Mouse (Mus musculus): ENCODE measurements around the gene Ess2. TPM values are rescaled to one million over a fixed set of nuclear protein-coding genes. Genes with fewer than 3 reads are reported as not detected.

Ess2 gene
- polyA plus RNA-seq, 1 experiment: 41.5 TPM

GRCm38 (mm10) chr16:17914307-17915249 is 3.4 kb upstream of the Ess2 start, which contains the start of gene Gsc2:
Gsc2 (minus strand) TSS chr16:17915059.
- Histone ChIP-seq H3K4me3 (replicated peaks; ENCODE audit: insufficient read depth, low read depth, low read length) (no peak within 1 kb of the TSS), H3K27ac (ENCODE audit: insufficient read depth, low read length) (no peak within 1 kb of the TSS), H3K27me3 (ENCODE audit: control insufficient read depth, insufficient read depth, low read length) (peaks cover 2% of the 10 kb centered on the region; the same call in 1 of the 2 replicates), H3K4me1 (ENCODE audit: control insufficient read depth, insufficient read depth, low read length) (no peaks in the 10 kb centered on the region; the same call in 1 of the 2 replicates)
- TF ChIP-seq POLR2A (IDR thresholded peaks at IDR 0.05; ENCODE audit: borderline replicate concordance, insufficient read depth, low read length) (no peak), CTCF (IDR thresholded peaks at IDR 0.05; ENCODE audit: borderline replicate concordance, insufficient read depth, low read depth, low read length) (no peak)
- WGBS: 1% methylated on average over 106 of the region's 106 CpGs
- no peak for DNase-seq

GRCm38 (mm10) chr16:17898462-17898861 is 12.7 kb downstream of the Ess2 start, which contains the start of the genes Dgcr2 and Tssk2:
Dgcr2 (minus strand) TSS chr16:17898562.
Tssk2 (plus strand) TSS chr16:17898637.
- Histone ChIP-seq H3K4me1 (ENCODE audit: control insufficient read depth, insufficient read depth, low read length) (peaks cover 9% of the 10 kb centered on the region; the same call in 1 of the 2 replicates), H3K27me3 (ENCODE audit: control insufficient read depth, insufficient read depth, low read length) (no peaks in the 10 kb centered on the region), H3K4me3 (replicated peaks; ENCODE audit: insufficient read depth, low read depth, low read length) (no peak within 1 kb of the TSS), H3K27ac (ENCODE audit: insufficient read depth, low read length) (no peak within 1 kb of the TSS)
- TF ChIP-seq CTCF (IDR thresholded peaks at IDR 0.05; ENCODE audit: borderline replicate concordance, insufficient read depth, low read depth, low read length) (no peak), POLR2A (IDR thresholded peaks at IDR 0.05; ENCODE audit: borderline replicate concordance, insufficient read depth, low read length) (no peak)
- 75% methylated on average over 14 of the region's 14 CpGs for WGBS
- DNase-seq: no peak

DNA sequence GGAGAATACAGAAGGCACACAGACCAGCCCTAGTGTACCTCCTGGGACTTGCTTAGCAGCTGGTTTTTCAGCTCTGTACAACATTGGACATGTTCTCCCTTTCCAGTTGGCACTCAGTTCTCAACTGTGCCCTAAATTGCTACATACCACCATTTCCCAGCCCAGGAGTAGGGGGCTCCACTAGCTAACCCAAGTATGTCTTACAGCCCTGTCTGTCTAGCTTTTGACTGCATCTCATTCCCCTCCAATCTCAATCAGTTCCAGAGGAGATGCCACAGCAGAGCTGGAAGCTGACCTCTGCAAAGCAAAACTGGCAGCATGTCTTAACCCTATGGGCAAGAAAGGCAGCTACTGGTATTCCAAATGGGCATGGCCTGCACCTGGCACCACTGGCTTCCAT is 15.1 kb downstream of the Ess2 start:
- Histone ChIP-seq H3K4me1 (ENCODE audit: control insufficient read depth, insufficient read depth, low read length) (peaks cover 16% of the 10 kb centered on the region; the same call in 1 of the 2 replicates), H3K27ac (ENCODE audit: insufficient read depth, low read length) (no peak overlapping the region), H3K27me3 (ENCODE audit: control insufficient read depth, insufficient read depth, low read length) (no peaks in the 10 kb centered on the region), H3K4me3 (replicated peaks; ENCODE audit: insufficient read depth, low read depth, low read length) (no peak overlapping the region)
- TF ChIP-seq CTCF (IDR thresholded peaks at IDR 0.05; ENCODE audit: borderline replicate concordance, insufficient read depth, low read depth, low read length) (no peak), POLR2A (IDR thresholded peaks at IDR 0.05; ENCODE audit: borderline replicate concordance, insufficient read depth, low read length) (no peak)
- DNase-seq: no peak

DNA sequence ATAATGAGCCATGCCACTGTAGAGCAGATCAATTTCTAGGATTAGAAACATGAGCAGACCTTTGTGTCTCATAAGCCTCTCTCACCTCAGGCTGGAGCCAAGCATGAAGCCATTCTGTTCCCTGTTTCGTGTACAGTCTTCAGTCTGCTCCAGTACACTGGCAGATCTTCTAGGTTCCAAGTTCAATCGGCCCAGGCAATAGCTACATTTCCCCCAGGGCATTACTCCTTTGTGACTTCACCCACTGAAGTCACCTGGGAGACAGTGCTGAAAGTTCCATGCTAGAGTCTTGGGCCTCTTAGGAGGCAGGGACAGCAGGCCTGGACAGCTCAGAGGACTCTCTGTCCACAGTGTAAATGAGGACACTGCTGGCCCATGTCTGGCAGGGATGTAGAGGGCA is 17.2 kb downstream of the Ess2 start, which contains the start of gene Tssk1:
TSS of gene Tssk1 (plus strand) at position 301 of the 400 bp plus-strand sequence.
- TF ChIP-seq POLR2A (IDR thresholded peaks at IDR 0.05; ENCODE audit: borderline replicate concordance, insufficient read depth, low read length): no peak
- no peak for TF ChIP-seq CTCF (IDR thresholded peaks at IDR 0.05; ENCODE audit: borderline replicate concordance, insufficient read depth, low read depth, low read length)
- Histone ChIP-seq H3K27me3 (ENCODE audit: control insufficient read depth, insufficient read depth, low read length) (no peaks in the 10 kb centered on the region), H3K4me1 (ENCODE audit: control insufficient read depth, insufficient read depth, low read length) (peaks cover 20% of the 10 kb centered on the region), H3K4me3 (replicated peaks; ENCODE audit: insufficient read depth, low read depth, low read length) (no peak within 1 kb of the TSS), H3K27ac (ENCODE audit: insufficient read depth, low read length) (0 out of 2 replicates have a peak within 1 kb of the TSS, but pooled peaks have one; percentile 22)
- WGBS: 61% methylated on average over 2 of the region's 2 CpGs
- DNase-seq: no peak

DNA sequence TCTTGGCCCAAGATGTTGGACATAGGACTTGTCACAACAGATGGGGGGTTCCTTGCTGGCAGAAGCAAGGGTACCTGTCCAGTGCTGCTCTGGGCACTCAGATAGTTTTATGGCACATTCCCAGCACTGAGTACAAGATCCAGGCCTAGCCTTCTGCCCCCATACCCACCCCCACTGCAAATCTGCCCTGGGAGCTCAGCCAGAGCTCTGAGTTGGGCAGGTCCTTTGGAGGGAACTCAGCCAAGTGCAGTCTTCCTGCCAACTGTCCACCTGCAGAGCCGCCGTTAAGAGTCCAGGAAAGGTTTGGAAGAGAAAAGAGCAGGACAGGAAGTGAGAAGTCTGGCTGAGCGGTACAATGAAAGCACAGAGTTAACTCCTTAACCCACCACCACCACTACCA is 18.5 kb downstream of the Ess2 start:
- H3K27me3 ChIP-seq (ENCODE audit: control insufficient read depth, insufficient read depth, low read length): no peaks in the 10 kb centered on the region
- peaks cover 20% of the 10 kb centered on the region for H3K4me1 ChIP-seq (ENCODE audit: control insufficient read depth, insufficient read depth, low read length)
- 4% methylated on average over 3 of the region's 3 CpGs for WGBS
- no peak overlapping the region for H3K4me3 ChIP-seq (replicated peaks; ENCODE audit: insufficient read depth, low read depth, low read length)
- peak; percentile 92 for DNase-seq
- H3K27ac ChIP-seq (ENCODE audit: insufficient read depth, low read length): peak overlapping the region; percentile 48
- TF ChIP-seq POLR2A (IDR thresholded peaks at IDR 0.05; ENCODE audit: borderline replicate concordance, insufficient read depth, low read length) (no peak), CTCF (IDR thresholded peaks at IDR 0.05; ENCODE audit: borderline replicate concordance, insufficient read depth, low read depth, low read length) (no peak)

GRCm38 (mm10) chr16:17891567-17891959 is 19.6 kb downstream of the Ess2 start, which contains the start of gene Gm20518:
Gm20518 (minus strand) TSS chr16:17891671.
- peak; percentile 99 for DNase-seq
- Histone ChIP-seq H3K27me3 (ENCODE audit: control insufficient read depth, insufficient read depth, low read length) (no peaks in the 10 kb centered on the region), H3K4me1 (ENCODE audit: control insufficient read depth, insufficient read depth, low read length) (peaks cover 24% of the 10 kb centered on the region), H3K27ac (ENCODE audit: insufficient read depth, low read length) (peak within 1 kb of the TSS; percentile 87), H3K4me3 (replicated peaks; ENCODE audit: insufficient read depth, low read depth, low read length) (peak within 1 kb of the TSS; percentile 94)
- TF ChIP-seq POLR2A (IDR thresholded peaks at IDR 0.05; ENCODE audit: borderline replicate concordance, insufficient read depth, low read length) (peak; percentile 85), CTCF (IDR thresholded peaks at IDR 0.05; ENCODE audit: borderline replicate concordance, insufficient read depth, low read depth, low read length) (no peak)
- WGBS: 2% methylated on average over 38 of the region's 38 CpGs

- Histone ChIP-seq H3K4me1 (ENCODE audit: control insufficient read depth, insufficient read depth, low read length) (peaks cover 24% of the 10 kb centered on the region), H3K27ac (ENCODE audit: insufficient read depth, low read length) (peak overlapping the region; percentile 87), H3K4me3 (replicated peaks; ENCODE audit: insufficient read depth, low read depth, low read length) (peak overlapping the region; percentile 94), H3K27me3 (ENCODE audit: control insufficient read depth, insufficient read depth, low read length) (no peaks in the 10 kb centered on the region)
- no peak for TF ChIP-seq POLR2A (IDR thresholded peaks at IDR 0.05; ENCODE audit: borderline replicate concordance, insufficient read depth, low read length)
- TF ChIP-seq CTCF (IDR thresholded peaks at IDR 0.05; ENCODE audit: borderline replicate concordance, insufficient read depth, low read depth, low read length): no peak
- peak; percentile 94 for DNase-seq
- WGBS: under 1% methylated on average over 43 of the region's 44 CpGs
Measured at GRCm38 (mm10) chr16:17890917-17891566, 20.1 kb downstream of the Ess2 start.

All from cerebellum, adult 2 months (tissue).